Mouse (Mus musculus): Measurements from ENCODE around the gene Ubac2. TPM values are rescaled to one million over a fixed set of nuclear protein-coding genes. Genes with fewer than 3 reads are reported as not detected.
"Not testable (repeated sequence)": the region's sequence is repeated elsewhere in the genome, so short reads cannot be mapped to it uniquely, and the experiment has no call there.

Ubac2 gene
- 10 to 100 TPM; 25.3 to 27.3 TPM for total RNA-seq (2021)
- long read RNA-seq, experiment 1, transcript Ubac2-201 (9 exons, 2,139 nt): major isoform, 37 of 48 reads
- long read RNA-seq, experiment 1, partial matches to known transcripts: 3 of 48 reads
- long read RNA-seq, experiment 1, other reads (novel, unspliced or antisense): 8 of 48 reads
- long read RNA-seq, experiment 2, transcript Ubac2-201 (9 exons, 2,139 nt): major isoform, 33 of 46 reads
- long read RNA-seq, experiment 2, partial matches to known transcripts: 3 of 46 reads
- long read RNA-seq, experiment 2, other reads (novel, unspliced or antisense): 10 of 46 reads

GRCm38 (mm10) chr14:121878176-121878858, at the start of gene Ubac2:
Gene Ubac2, plus strand, starts transcription at chr14:121878620.
- intact Hi-C loops (cut with DNase I): no loop called here
- peak; percentile 98 for DNase-seq

- DNase-seq: no peak
- intact Hi-C loops (cut with DNase I): no loop called here
These were observed 48.5 kb upstream of the Ubac2 start for GRCm38 (mm10) chr14:121829816-121830442.

- no peak for DNase-seq
- intact Hi-C loops (cut with DNase I): no loop called here
These were observed 45.4 kb upstream of the Ubac2 start for GRCm38 (mm10) chr14:121833001-121833520.

- no peak for DNase-seq
- intact Hi-C loops (cut with DNase I): no loop called here
These were observed 40.3 kb upstream of the Ubac2 start for GRCm38 (mm10) chr14:121838161-121838560.

- intact Hi-C loops (cut with DNase I): no loop called here
- no peak for DNase-seq
These were observed 38.2 kb upstream of the Ubac2 start for GRCm38 (mm10) chr14:121840217-121840616.

GRCm38 (mm10) chr14:121844486-121844885, 33.9 kb upstream of the Ubac2 start:
- intact Hi-C loops (cut with DNase I): no loop called here

DNA sequence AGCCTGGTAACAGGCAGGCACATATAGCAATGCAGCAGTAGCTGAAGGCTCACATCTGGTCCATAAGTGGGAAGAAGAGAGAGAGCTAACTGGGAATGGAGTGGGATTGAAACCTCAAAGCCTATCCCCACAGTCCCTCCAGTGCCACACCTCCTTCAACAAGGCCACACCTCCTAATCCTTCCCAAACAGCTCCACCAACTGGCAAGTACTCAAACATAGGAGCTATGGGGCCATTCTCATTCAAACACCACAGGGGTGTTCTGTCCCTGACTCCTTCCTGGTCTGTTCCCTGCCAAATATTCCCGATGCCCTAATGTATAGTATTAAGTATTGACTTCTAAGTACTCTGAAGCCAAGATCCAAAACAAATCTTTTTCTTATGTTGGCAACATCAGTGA, 27.2 kb upstream of the Ubac2 start:
- no peak for DNase-seq
- intact Hi-C loops (cut with DNase I): no loop called here

More at GRCm38 (mm10) chr14:121844486-121844885, 33.9 kb upstream of the Ubac2 start:
- DNase-seq: no peak

DNA sequence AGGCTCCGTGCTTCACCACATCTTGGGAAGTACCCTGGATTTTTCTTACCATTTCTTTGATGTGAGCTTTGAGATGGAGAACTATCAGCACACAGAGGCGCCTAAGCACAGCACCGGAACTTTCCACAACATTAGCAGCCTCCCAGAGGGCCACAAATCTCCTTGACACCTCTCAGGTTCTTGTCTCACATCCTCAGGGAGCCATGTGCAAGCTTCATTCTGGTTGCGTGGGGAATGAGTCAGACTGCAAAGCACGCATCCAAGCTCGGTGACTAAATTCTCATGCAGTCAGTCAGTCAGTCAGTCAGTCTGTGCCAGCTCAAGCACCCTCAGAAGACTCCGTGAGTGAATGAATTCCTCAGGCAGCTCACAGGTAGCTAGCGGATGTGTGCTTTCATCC, 25.9 kb upstream of the Ubac2 start:
- DNase-seq: no peak
- intact Hi-C loops (cut with DNase I): no loop called here

DNA sequence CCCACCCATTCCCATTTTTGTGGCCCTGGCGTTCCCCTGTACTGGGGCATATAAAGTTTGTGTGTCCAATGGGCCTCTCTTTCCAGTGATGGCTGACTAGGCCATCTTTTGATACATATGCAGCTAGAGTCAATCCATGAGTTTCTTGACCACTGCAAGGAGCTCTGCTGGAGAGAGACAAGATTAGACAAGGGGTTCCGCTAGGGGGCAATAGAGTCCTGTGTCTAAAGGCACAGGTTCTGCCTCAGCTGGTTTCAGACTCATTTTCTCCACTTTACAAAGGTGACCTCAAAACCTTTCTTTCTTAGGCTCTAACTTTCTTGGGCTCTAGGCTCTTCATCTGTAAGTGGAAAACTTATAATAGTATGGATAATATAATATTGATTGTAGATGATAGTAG, 13.3 kb upstream of the Ubac2 start:
- DNase-seq: peak in 1 of 2 experiments; percentile 68
- intact Hi-C loops (cut with DNase I): loop anchor here (1.0 kb wide), 1 partner anchor 54 kb away; no protein-coding TSS in a partner anchor

GRCm38 (mm10) chr14:121866574-121866973, 11.8 kb upstream of the Ubac2 start:
- intact Hi-C loops (cut with DNase I): no loop called here
- no peak for DNase-seq

- intact Hi-C loops (cut with DNase I): no loop called here
These were observed 9.3 kb upstream of the Ubac2 start for GRCm38 (mm10) chr14:121869111-121869510.

DNA sequence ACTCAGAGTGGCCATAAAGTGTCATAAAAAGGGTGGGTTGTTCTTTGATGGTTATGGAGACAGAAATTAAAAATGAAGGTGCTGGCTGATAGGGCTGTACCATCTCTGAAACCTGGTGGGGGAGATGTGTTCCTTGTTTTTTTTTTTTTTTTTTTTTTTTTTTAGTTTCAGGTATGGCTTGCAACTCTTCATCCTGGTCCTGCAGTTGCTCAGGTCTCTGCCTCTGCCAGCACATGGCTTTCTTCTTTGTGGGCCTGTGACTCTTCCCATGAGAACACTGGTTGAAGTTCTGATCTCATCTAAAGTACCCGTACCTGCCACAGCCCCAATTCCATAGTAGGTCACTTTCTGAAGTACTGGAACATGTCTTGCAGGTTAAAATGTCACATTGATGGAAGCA, 5.7 kb upstream of the Ubac2 start:
- intact Hi-C loops (cut with DNase I): no loop called here
- no peak for DNase-seq

More at GRCm38 (mm10) chr14:121869111-121869510, 9.3 kb upstream of the Ubac2 start:
- DNase-seq: no peak

DNA sequence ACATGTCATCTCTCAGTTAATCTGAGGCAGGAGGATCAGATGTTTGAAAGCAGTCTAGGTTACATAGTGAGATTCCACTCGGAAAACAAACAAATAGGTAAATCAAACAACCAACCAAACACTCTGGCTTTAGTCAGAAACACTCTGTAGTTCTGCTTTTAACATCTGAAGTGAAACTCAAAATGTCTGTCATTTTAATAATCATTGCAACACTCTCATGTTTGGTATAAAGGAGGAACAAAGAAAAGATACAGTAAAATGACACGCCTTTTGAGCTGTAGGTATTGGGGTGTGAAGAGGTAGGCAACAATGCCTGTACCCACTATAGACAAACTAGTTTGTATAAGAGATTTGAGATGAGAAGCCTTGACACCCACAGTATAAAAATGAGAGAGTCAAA, 5.2 kb upstream of the Ubac2 start:
- intact Hi-C loops (cut with DNase I): no loop called here
- DNase-seq: no peak

DNA sequence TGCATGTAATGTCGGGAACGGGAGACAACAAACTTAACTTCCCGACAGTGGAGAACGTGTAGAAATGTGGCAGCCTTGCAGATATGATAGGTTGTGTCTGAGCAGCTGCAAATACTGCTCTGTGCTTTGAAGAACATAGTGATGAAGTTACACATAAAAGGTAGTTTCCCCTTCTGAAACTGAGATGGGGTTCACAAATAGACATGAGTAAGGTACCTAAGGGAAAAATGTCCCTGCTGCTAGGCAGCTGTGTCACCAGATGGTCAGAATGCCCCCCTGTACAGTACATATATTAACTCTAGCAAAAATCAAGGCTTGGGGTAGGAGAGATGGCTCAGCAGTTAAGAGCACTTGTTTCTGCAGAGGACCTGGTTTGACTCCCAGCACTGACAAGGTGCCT, 4.8 kb upstream of the Ubac2 start:
- no peak for DNase-seq
- intact Hi-C loops (cut with DNase I): no loop called here

GRCm38 (mm10) chr14:121876190-121876589, 2.2 kb upstream of the Ubac2 start:
- DNase-seq; intact Hi-C loops (cut with DNase I): not testable (repeated sequence)

DNA sequence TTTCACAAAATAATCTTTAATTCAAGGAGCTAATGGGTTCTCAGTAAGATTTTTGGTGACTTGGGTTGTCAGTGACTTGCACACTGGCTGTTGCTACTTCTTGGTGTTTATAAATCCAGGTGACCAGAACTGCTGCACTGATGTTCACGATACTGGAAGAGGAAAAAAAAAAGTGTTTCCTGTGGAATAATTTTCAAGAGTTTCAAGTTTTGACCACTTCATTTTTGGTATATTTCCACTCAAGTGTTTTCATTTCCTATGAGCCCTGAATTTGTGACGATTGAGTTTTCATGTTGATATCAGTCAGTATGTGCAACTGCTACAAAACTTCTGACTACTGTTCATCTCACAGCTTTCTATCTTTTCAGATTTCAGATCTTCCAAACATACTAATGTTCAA, 1.6 kb upstream of the Ubac2 start:
- intact Hi-C loops (cut with DNase I): no loop called here
- DNase-seq: no peak

- intact Hi-C loops (cut with DNase I): no loop called here
- DNase-seq: no peak
These were observed 780 bp upstream of the Ubac2 start for GRCm38 (mm10) chr14:121877640-121878039.

DNA sequence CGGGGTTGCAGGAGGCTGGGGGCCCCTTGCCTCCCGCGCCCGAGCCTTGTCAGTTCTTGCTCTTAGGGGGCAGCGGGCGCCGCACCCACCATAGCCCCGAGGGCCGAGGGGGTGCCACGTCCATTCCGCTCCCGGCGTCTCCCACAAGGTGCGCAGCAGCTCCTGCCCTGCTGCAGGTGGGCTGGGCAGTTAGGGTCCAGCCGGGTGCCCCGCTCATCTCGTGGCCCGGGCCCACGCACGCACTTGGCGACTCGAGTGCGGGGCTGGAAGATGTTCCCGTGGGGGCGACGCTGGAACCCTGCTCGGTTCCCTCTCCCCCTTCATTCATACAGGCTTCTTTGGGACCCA, 413 bp downstream of the Ubac2 start:
- intact Hi-C loops (cut with DNase I): no loop called here
- DNase-seq: no peak

GRCm38 (mm10) chr14:121879266-121879840, 933 bp downstream of the Ubac2 start:
- no peak for DNase-seq
- intact Hi-C loops (cut with DNase I): no loop called here

DNA sequence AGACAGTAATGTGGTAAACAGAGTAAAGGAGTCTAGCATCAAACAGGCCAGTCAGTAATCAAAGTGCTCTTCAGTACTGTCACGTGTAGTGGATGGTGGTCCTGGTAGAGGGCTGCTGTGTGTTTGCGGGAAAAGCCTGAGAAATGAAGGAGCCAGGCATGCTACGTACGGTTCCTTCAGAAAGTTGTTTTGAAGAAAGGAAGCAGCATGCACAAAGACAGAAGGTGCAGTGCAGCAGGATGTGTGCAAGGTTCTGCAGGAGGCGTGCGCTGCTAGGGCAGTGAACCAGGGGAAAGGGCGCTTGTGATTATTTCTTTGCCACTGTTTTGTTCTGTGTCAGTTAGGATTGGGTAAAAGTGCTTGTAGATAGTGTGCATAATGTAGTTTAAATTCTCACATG, 2.8 kb downstream of the Ubac2 start:
- intact Hi-C loops (cut with DNase I): no loop called here

DNA sequence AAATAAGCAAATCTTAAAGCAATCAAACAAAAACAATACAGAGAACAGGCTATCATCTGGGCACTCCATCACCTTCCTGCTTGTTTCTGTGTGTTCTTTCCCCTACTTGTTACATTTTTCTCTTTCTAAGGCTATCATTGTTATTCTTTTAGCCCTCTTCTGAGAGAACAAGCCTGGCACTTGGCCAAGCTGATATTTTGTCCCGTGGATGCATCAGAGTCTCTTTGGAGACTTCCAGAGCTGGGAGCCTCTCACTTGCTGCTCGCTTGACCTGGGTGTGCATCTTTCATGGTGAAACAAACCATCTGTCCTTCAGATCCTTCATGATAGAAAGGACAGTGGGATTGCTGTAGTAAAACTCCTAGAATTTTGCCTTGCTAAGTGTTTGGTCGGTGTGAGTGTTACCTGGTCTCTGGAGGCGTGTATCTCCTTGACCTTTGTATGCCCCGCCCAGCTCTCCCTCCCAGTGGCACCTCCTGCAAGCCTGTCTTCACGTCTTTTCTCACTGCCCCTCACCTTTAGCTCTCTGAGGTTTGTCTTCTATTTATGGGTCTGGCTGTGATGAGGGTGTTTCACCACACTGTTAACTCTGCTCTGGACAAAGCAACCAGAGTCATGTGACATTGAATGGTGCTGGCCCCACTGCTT, 5.9 kb downstream of the Ubac2 start:
- intact Hi-C loops (cut with DNase I): no loop called here
- no peak for DNase-seq

More for the DNA sequence above, 2.8 kb downstream of the Ubac2 start:
- DNase-seq: no peak
